Mouse (Mus musculus) cerebellum, adult 2 months (tissue): ENCODE results near the gene Urb2. TPM values are rescaled to one million over a fixed set of nuclear protein-coding genes. Genes with fewer than 3 reads are reported as not detected.

Experiments
- DNase-seq, 2 experiments: peaks; one replicate each; pipeline ENCODE4 v3.0.0; 2021
- H3K27ac ChIP-seq: fragments of 200-500 bp; 2 replicates; pipeline ENCODE4 v1.5.1; 2012; ENCODE audit warnings: low read length, control low read depth, inconsistent platforms; ENCODE audit not compliant: insufficient read depth
- H3K27me3 ChIP-seq: fragments of 200-500 bp; 2 replicates; pipeline ENCODE4 v1.6.1; 2012; ENCODE audit warnings: inconsistent platforms, mild to moderate bottlenecking, low read length, moderate library complexity; ENCODE audit not compliant: control insufficient read depth, insufficient read depth
- H3K4me1 ChIP-seq: fragments of 200-500 bp; 2 replicates; pipeline ENCODE4 v1.6.1; 2011; ENCODE audit warnings: low read length; ENCODE audit not compliant: control insufficient read depth, insufficient read depth
- H3K4me3 ChIP-seq: fragments of 200-500 bp; replicated peaks from 2 replicates; pipeline ENCODE3; 2011; ENCODE audit warnings: mild to moderate bottlenecking, low read depth, low read length, control low read depth; ENCODE audit not compliant: insufficient read depth
- CTCF ChIP-seq: fragments of 200-500 bp; IDR thresholded peaks from 2 replicates; pipeline ENCODE4 v1.5.1; 2011; ENCODE audit warnings: low read depth, mild to moderate bottlenecking, control low read depth, low read length, moderate library complexity, borderline replicate concordance; ENCODE audit not compliant: insufficient read depth
- POLR2A ChIP-seq: fragments of 200-500 bp; IDR thresholded peaks from 2 replicates; pipeline ENCODE4 v1.6.1; 2011; ENCODE audit warnings: low read length, control low read depth, borderline replicate concordance; ENCODE audit not compliant: insufficient read depth
- WGBS: fragments of 180-500 bp; shearing (Covaris S2); methylation state at CpG from one replicate; pipeline ENCODE4 v1.1.7; 2018; 5-methylcytosine and 5-hydroxymethylcytosine counted together
- polyA plus RNA-seq: library from polyadenylated mRNA; depleted of rRNA; stranded (reverse); fragments of >200 nt; gene quantifications from 2 replicates; pipeline ENCODE4 v1.2.3, GENCODE M21; 2012

Gene Urb2
- polyA plus RNA-seq, 1 experiment: 6.9 TPM

DNA sequence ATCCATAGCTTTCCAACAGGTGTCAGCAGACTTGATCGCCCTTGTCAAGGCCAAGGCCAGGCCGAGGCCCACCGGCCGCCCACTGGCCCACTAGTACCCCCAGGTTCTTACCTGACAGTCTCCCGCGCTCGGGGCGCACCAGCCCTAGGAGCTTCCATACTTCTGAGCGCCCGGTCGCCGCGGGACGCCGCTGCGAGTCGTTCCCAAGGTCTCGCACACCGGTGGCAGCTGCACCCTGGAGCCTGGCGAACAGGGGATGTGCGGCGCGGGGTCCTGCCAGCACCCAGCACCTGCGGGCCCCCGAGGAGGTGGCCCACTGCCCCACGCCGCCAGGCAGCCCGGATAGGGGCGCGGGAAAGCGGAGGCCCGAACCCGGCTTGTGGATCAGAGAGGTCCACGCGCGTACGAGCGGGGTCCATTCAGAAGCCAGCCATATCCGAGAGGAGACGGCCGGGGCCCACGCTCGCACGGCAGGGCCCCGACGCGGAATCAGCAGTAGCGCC lies 39.0 kb upstream of the Urb2 start:
- under 1% methylated on average over 48 of the region's 48 CpGs for WGBS
- peaks cover 21% of the 10 kb centered on the region for H3K4me1 ChIP-seq
- no peaks in the 10 kb centered on the region for H3K27me3 ChIP-seq
- peak in 1 of 2 experiments; percentile 45 for DNase-seq
- no peak for TF ChIP-seq CTCF
- TF ChIP-seq POLR2A: no peak
- H3K27ac ChIP-seq: peak overlapping the region; percentile 52
- peak overlapping the region; percentile 76 for H3K4me3 ChIP-seq

DNA sequence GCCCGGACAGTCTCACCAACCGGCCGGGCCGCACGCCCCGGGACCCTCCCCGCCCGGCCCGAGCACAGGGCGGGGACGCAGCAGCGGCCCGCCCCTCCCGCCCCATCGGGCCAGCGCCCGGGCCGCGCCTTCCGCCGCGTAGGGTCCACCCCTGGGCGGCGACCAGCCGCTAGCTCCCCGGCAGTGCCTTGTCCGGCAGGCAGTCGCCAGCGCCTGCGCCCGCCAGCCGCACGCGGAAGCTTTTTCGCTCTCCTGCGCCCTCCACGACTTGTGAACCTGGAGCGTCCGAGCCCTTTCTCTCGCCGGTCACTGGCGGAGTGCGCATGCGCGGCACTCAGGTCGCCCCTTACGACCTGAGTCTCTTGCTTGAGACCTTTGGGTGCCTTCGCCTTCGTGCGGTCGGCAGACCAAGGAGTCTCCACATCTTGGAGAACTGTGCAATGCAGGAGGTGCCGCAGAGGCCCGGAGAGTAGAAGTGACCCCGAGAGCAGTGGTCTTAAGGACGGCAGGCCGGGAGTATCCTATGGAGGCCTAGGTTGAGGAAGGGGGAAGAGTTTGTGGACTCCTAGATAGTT lies 38.4 kb upstream of the Urb2 start, which contains the start of gene Abcb10:
Abcb10 (minus strand) TSS at position 297 of the 575 bp plus-strand sequence.
- TF ChIP-seq POLR2A (peak; percentile 54), CTCF (no peak)
- under 1% methylated on average over 56 of the region's 56 CpGs for WGBS
- H3K4me3 ChIP-seq: peak within 1 kb of the TSS; percentile 76

DNA sequence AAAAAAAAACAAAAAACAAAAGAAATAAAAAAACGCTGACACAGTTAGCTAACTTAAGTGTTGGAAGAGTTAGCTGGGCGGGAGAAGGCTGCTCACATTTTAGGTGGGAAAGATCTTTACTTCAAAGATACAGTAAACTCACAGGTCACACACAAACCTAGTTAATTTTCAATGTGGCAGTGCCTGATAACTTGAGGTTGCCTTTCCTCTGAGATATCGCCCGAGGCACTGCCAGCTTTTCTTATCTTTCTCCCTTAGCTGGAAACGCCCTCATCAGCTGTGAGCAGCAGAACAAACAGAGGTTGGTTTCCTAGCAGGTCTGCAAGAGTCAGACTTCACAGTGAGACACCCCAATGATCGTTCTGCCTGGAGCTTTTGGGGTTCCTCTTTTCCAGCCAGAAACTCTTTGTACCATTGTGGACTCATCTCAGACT lies 32.7 kb upstream of the Urb2 start:
- WGBS: 83% methylated on average over 6 of the region's 6 CpGs
- H3K4me1 ChIP-seq: no peaks in the 10 kb centered on the region
- no peaks in the 10 kb centered on the region for H3K27me3 ChIP-seq
- no peak overlapping the region for H3K4me3 ChIP-seq
- DNase-seq: no peak
- no peak overlapping the region for H3K27ac ChIP-seq
- TF ChIP-seq POLR2A (no peak), CTCF (no peak)

More for the DNA sequence above, 38.4 kb upstream of the Urb2 start, which contains the start of gene Abcb10:
- Histone ChIP-seq H3K27me3 (no peaks in the 10 kb centered on the region), H3K4me1 (peaks cover 18% of the 10 kb centered on the region), H3K27ac (peak within 1 kb of the TSS; percentile 52)
- peak; percentile 87 to 91 for DNase-seq

DNA sequence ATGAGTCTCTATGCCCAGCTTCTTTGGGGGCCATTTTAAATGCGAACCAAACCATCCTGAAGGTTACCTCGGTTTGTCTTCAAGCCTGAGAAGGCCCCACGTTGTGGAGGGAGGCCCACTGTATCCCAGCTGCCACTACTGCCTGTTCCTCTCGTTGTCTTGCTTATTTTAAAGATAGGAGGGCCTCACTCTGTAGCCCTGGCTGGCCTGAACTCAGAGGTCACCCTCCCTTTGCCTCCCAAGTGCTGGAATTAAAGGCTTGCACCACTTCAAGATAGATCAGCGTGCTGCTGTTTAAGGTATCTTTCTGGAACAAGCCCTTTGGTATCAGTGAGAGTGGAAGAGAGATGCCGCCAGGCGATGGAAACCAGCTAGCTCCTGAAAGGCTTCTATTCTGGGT lies 32.2 kb upstream of the Urb2 start:
- Histone ChIP-seq H3K4me1 (no peaks in the 10 kb centered on the region), H3K27ac (no peak overlapping the region), H3K4me3 (no peak overlapping the region), H3K27me3 (no peaks in the 10 kb centered on the region)
- no peak for TF ChIP-seq POLR2A
- TF ChIP-seq CTCF: no peak
- 79% methylated on average over 7 of the region's 7 CpGs for WGBS
- no peak for DNase-seq

DNA sequence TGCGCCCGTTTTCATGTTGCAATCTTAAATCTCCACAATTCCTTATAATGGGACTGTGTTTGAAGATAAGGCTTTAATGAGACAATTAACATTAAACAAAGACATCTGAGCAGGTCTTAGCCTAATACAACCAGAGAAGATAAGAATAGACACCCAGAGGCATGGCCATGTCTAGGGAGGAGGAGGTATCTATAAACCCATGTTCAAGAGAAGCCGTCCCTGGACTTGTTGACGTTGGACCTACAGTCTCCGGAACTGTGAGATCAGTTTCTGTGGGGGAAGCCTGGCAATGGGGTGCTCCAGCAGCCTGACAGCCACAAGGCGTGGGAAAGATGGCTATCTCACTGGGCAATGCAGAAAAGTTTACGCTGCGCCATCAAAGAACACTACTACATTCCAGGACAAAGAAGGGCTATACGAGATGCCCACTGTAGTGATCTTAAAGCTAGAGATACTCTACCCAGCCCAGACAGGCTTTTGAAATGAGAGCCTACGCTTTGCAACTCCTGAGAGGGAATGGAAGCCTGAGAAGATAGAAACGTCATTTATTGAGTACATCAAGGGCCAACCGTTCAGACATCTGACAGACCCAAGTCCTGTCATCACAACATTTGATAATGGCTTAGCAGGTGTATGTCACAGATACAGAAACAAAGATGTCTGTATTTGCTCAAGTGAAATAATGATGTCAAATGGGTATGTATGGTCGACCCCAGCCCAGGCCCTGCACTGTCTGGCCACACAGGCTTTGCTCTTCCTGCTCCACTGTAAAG lies 30.8 kb upstream of the Urb2 start:
- Histone ChIP-seq H3K4me1 (no peaks in the 10 kb centered on the region), H3K4me3 (no peak overlapping the region), H3K27me3 (no peaks in the 10 kb centered on the region), H3K27ac (no peak overlapping the region)
- WGBS: 91% methylated on average over 13 of the region's 13 CpGs
- DNase-seq: no peak
- TF ChIP-seq CTCF (no peak), POLR2A (no peak)

DNA sequence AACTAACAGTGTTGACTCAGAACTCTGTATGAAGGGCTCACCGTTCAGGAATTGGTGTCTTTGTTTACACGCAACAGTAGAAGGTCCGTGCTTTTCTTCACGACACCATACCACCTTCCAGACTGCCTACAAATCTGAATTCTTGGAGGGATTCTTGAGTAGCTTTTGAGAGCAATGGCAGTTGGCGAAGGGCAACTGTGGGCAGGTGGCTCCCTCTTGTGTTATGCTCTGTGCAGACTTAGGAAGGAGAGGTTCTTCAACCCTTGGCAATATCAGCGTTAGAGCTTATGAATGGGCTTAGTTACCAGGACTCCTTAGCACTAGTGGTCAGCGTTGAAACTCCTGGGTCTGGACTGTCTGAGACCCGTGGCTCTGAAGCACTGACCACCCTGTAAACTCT lies 28.7 kb upstream of the Urb2 start:
- DNase-seq: no peak
- no peak overlapping the region for H3K4me3 ChIP-seq
- no peaks in the 10 kb centered on the region for H3K4me1 ChIP-seq
- H3K27ac ChIP-seq: no peak overlapping the region
- no peaks in the 10 kb centered on the region for H3K27me3 ChIP-seq
- TF ChIP-seq CTCF: peak; percentile 20; the same call in 1 of the 2 replicates
- TF ChIP-seq POLR2A: no peak
- 79% methylated on average over 8 of the region's 8 CpGs for WGBS

DNA sequence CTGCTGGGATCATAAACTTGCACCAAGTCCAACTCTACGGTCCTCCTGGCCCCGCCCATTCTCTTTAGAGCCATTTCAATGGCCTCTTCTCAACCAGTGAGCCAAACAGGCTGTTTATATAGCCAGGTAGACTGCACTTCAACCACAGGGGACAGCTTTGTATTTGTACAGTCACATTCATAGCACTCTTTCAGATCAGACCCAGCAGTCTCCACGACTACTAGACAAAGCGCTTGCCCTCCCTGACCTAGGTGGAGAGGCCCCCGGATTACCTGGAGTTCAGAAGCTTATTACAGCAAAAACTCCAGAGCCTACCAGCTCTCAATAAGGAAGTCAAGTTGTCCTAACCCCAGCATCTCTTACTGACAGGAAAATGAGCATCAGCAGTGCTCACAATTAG lies 27.7 kb upstream of the Urb2 start:
- DNase-seq: no peak
- no peak overlapping the region for H3K4me3 ChIP-seq
- no peaks in the 10 kb centered on the region for H3K27me3 ChIP-seq
- no peaks in the 10 kb centered on the region for H3K4me1 ChIP-seq
- no peak overlapping the region for H3K27ac ChIP-seq
- TF ChIP-seq CTCF (no peak), POLR2A (no peak)
- WGBS: 96% methylated on average over 5 of the region's 5 CpGs
